9 mouse cellular contexts compared by ENCODE assay signal in the genomic region with DNA sequence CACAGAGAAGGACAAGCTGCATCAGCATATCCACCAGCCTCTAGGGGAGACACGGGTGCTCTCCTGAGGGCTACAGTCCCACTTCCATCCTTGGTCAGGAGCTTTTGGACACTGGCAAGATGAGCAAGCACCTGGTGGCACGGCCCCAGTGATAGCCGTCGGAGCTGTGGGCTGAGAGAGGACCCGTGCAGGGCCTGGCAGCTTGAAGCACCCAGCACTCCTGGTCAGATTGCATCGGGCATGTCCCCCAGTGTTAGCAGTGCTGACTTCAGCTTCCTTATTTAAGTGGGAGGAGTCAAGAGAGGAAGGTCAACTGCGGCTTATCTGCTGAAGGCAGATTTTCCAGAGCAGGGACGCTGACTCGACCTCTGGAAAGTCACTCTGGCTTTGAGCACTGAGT. TPM values are rescaled to one million over a fixed set of nuclear protein-coding genes. Genes with fewer than 3 reads are reported as not detected.
A peak's percentile ranks its signal among the peaks of the same experiment; 100 is the strongest.
DNase-seq lines count a peak whose midpoint lies in the region; ATAC-seq lines count a peak whose summit lies in the region.
"Had no signal": no experiment of that assay in that cellular context is flagged by ENCODE, and none has a peak within 500 bp of the region (broad histone marks: within the 10 kb centered on the region; RNA-seq: fewer than 3 reads in every experiment).

No protein-coding gene starts in this region.

- intact Hi-C loops in gastrocnemius, postnatal 36 days (cut with DNase I): no loop called here

- no peaks in the 10 kb centered on the region for H3K9me3 ChIP-seq in limb, embryonic 15.5 days
- H3K9me3 ChIP-seq in limb, embryonic 10.5 days (replicated peaks): no peaks in the 10 kb centered on the region
- H3K9me3 ChIP-seq in embryonic facial prominence, embryonic 13.5 days: no peaks in the 10 kb centered on the region
- H3K9me3 ChIP-seq in hindbrain, embryonic 15.5 days: no peaks in the 10 kb centered on the region
- no peaks in the 10 kb centered on the region for H3K9me3 ChIP-seq in midbrain, embryonic 16.5 days (replicated peaks; ENCODE audit: control insufficient read depth, low read length, poor library complexity, severe bottlenecking)

- 62% methylated on average over 9 of the region's 9 CpGs for WGBS in limb, embryonic 15.5 days
- 82% methylated on average over 9 of the region's 9 CpGs for WGBS in limb, embryonic 10.5 days
- WGBS in embryonic facial prominence, embryonic 13.5 days: 74% methylated on average over 9 of the region's 9 CpGs
- 65% methylated on average over 9 of the region's 9 CpGs for WGBS in hindbrain, embryonic 15.5 days
- WGBS in midbrain, embryonic 16.5 days: 61% methylated on average over 9 of the region's 9 CpGs

- H3K9ac ChIP-seq in limb, embryonic 15.5 days: no peak overlapping the region
- H3K9ac ChIP-seq in embryonic facial prominence, embryonic 13.5 days: no peak overlapping the region
- H3K9ac ChIP-seq in hindbrain, embryonic 15.5 days: no peak overlapping the region
- H3K9ac ChIP-seq in midbrain, embryonic 16.5 days (ENCODE audit: low read depth, low read length): peak overlapping the region; percentile 43; the same call in 1 of the 2 replicates

- H3K4me2 ChIP-seq in limb, embryonic 15.5 days: no peak overlapping the region
- H3K4me2 ChIP-seq in embryonic facial prominence, embryonic 13.5 days: no peak overlapping the region
- no peak overlapping the region for H3K4me2 ChIP-seq in hindbrain, embryonic 15.5 days
- H3K4me2 ChIP-seq in midbrain, embryonic 16.5 days (ENCODE audit: low read length): peak overlapping the region; percentile 10; the same call in 1 of the 2 replicates

- peaks cover 58% of the 10 kb centered on the region for H3K4me1 ChIP-seq in limb, embryonic 15.5 days
- H3K4me1 ChIP-seq in limb, embryonic 10.5 days: peaks cover 19% of the 10 kb centered on the region; the same call in 1 of the 2 replicates
- peaks cover 24% of the 10 kb centered on the region for H3K4me1 ChIP-seq in embryonic facial prominence, embryonic 13.5 days
- H3K4me1 ChIP-seq in hindbrain, embryonic 15.5 days (replicated peaks): peaks cover 82% of the 10 kb centered on the region
- peaks cover 38% of the 10 kb centered on the region for H3K4me1 ChIP-seq in midbrain, embryonic 16.5 days (ENCODE audit: control insufficient read depth, insufficient read depth, low read length)

- no peak for ATAC-seq in limb, embryonic 15.5 days (ENCODE audit: insufficient number of reproducible peaks, low FRiP score, low TSS enrichment, low read depth)
- no peak for ATAC-seq in embryonic facial prominence, embryonic 13.5 days (ENCODE audit: insufficient number of reproducible peaks, insufficient read depth, low FRiP score, low TSS enrichment, low read depth)
- no peak for ATAC-seq in hindbrain, embryonic 15.5 days (ENCODE audit: low FRiP score, low read depth)
- ATAC-seq in midbrain, embryonic 16.5 days: peak; percentile 26; the same call in 1 of the 2 replicates

- peaks cover 46% of the 10 kb centered on the region for H3K36me3 ChIP-seq in limb, embryonic 15.5 days
- peaks cover 92% of the 10 kb centered on the region for H3K36me3 ChIP-seq in limb, embryonic 10.5 days
- H3K36me3 ChIP-seq in embryonic facial prominence, embryonic 13.5 days: peaks cover 65% of the 10 kb centered on the region
- H3K36me3 ChIP-seq in hindbrain, embryonic 15.5 days: peaks cover 13% of the 10 kb centered on the region
- peaks cover 7% of the 10 kb centered on the region for H3K36me3 ChIP-seq in midbrain, embryonic 16.5 days (ENCODE audit: control insufficient read depth, insufficient read depth, low read length)

- DNase-seq in limb, embryonic 10.5 days (ENCODE audit: low spot score): no peak
- no peak for DNase-seq in gastrocnemius, postnatal 36 days
- no peak for DNase-seq in cerebellum, postnatal 14 days
- no peak for DNase-seq in frontal cortex, postnatal 10 days (ENCODE audit: low spot score in 2 of 2)

- no peak overlapping the region for H3K4me3 ChIP-seq in limb, embryonic 15.5 days
- H3K4me3 ChIP-seq in limb, embryonic 10.5 days: no peak overlapping the region
- H3K4me3 ChIP-seq in embryonic facial prominence, embryonic 13.5 days: no peak overlapping the region
- H3K4me3 ChIP-seq in hindbrain, embryonic 15.5 days: no peak overlapping the region
- no peak overlapping the region for H3K4me3 ChIP-seq in midbrain, embryonic 16.5 days (ENCODE audit: low read depth, low read length)

- peak overlapping the region; percentile 63 for H3K27ac ChIP-seq in limb, embryonic 15.5 days
- no peak overlapping the region for H3K27ac ChIP-seq in limb, embryonic 10.5 days
- H3K27ac ChIP-seq in embryonic facial prominence, embryonic 13.5 days: peak overlapping the region; percentile 28; the same call in 1 of the 2 replicates
- H3K27ac ChIP-seq in hindbrain, embryonic 15.5 days (replicated peaks): peak overlapping the region; percentile 72
- peak overlapping the region; percentile 82 for H3K27ac ChIP-seq in midbrain, embryonic 16.5 days (ENCODE audit: low read length)
- H3K27ac ChIP-seq: kidney, postnatal 0 days had no signal

- H3K27me3 ChIP-seq in limb, embryonic 15.5 days: no peaks in the 10 kb centered on the region
- no peaks in the 10 kb centered on the region for H3K27me3 ChIP-seq in limb, embryonic 10.5 days (ENCODE audit: low read depth, poor library complexity, severe bottlenecking)
- no peaks in the 10 kb centered on the region for H3K27me3 ChIP-seq in embryonic facial prominence, embryonic 13.5 days
- no peaks in the 10 kb centered on the region for H3K27me3 ChIP-seq in hindbrain, embryonic 15.5 days
- no peaks in the 10 kb centered on the region for H3K27me3 ChIP-seq in midbrain, embryonic 16.5 days (ENCODE audit: control insufficient read depth, insufficient read depth, low read depth, low read length)

RNA-seq across cellular contexts. Expression of a gene that starts 59.6 kb away (rescaled TPM):
- 26.4 and 32.1 TPM in 2 replicates for polyA plus RNA-seq in limb, embryonic 15.5 days (2015; fragmentation: Nextera tagmentation; extraction: Ambion mirVana)
- polyA plus RNA-seq in limb, embryonic 10.5 days (2016; fragmentation: Nextera tagmentation; extraction: Ambion mirVana): 56.8 and 67.3 TPM in 2 replicates
- 31.4 and 34.1 TPM in 2 replicates for polyA plus RNA-seq in embryonic facial prominence, embryonic 13.5 days (2015; fragmentation: Nextera tagmentation; extraction: Ambion mirVana)
- polyA plus RNA-seq in hindbrain, embryonic 15.5 days (2015; fragmentation: Nextera tagmentation; extraction: Ambion mirVana): 33.2 and 40.7 TPM in 2 replicates
- polyA plus RNA-seq in midbrain, embryonic 16.5 days (2015; fragmentation: Nextera tagmentation; extraction: Ambion mirVana): 29.6 and 40.3 TPM in 2 replicates
- total RNA-seq in gastrocnemius, postnatal 36 days (2021): 10 to 100 TPM; 31.8 to 36.5 TPM
